Mouse (Mus musculus): ENCODE data around the gene Psap.

- no peak for TF ChIP-seq CTCF (IDR thresholded peaks at IDR 0.05; ENCODE audit: low read depth)
- no peak for TF ChIP-seq EP300 (IDR thresholded peaks at IDR 0.05; ENCODE audit: low read depth)
These were observed 10.3 kb downstream of the Psap start for GRCm38 (mm10) chr10:60287726-60288125.

All from liver, embryonic 14.5 days (tissue).